Mouse (Mus musculus) MEL (cell line): Measurements from ENCODE around the gene Tmem50a.

Experiments used
- BHLHE40 ChIP-seq: IDR thresholded peaks from 2 replicates; pipeline ENCODE4 v1.6.1; 2012; ENCODE audit warnings: low read depth, mild to moderate bottlenecking, inconsistent platforms, low read length, improper control_type of control experiment, borderline replicate concordance
- CTCF ChIP-seq, 3 experiments: IDR thresholded peaks in 2 of 3; conservative IDR thresholded peaks in 1 of 3; 2 replicates each; pipeline ENCODE4 v1.5.1; 2011 to 2012; ENCODE audit warnings: low read length in 3 of 3, low read depth in 2 of 3, mild to moderate bottlenecking in 2 of 3, improper control_type of control experiment in 1 of 3, inconsistent platforms in 1 of 3, mixed read lengths in 1 of 3, moderate library complexity in 1 of 3; ENCODE audit not compliant: control insufficient read depth in 1 of 3, insufficient read depth in 1 of 3, poor library complexity in 1 of 3, severe bottlenecking in 1 of 3
- EP300 ChIP-seq, 2 experiments: IDR thresholded peaks; 2 replicates each; pipeline ENCODE4 v1.6.1; 2011; ENCODE audit warnings: improper control_type of control experiment in 2 of 2, low read length in 2 of 2, low read depth in 1 of 2, mild to moderate bottlenecking in 1 of 2
- ETS1 ChIP-seq: IDR thresholded peaks from 2 replicates; pipeline ENCODE4 v1.6.1; 2012; ENCODE audit warnings: low read depth, mild to moderate bottlenecking, inconsistent platforms, low read length, improper control_type of control experiment, moderate library complexity
- GATA1 ChIP-seq: IDR thresholded peaks from 2 replicates; pipeline ENCODE4 v1.6.1; 2011; ENCODE audit warnings: low read depth, low read length, improper control_type of control experiment
- MXI1 ChIP-seq: IDR thresholded peaks from 2 replicates; pipeline ENCODE4 v1.6.1; 2011; ENCODE audit warnings: mild to moderate bottlenecking, low read depth, low read length, improper control_type of control experiment
- POLR2A ChIP-seq, 2 experiments: IDR thresholded peaks; 2 replicates each; pipeline ENCODE4 v1.6.1; 2011 to 2012; ENCODE audit warnings: low read length in 2 of 2, mild to moderate bottlenecking in 2 of 2, control low read depth in 1 of 2, improper control_type of control experiment in 1 of 2, low read depth in 1 of 2, moderate library complexity in 1 of 2; ENCODE audit not compliant: control insufficient read depth in 1 of 2, insufficient read depth in 1 of 2, poor library complexity in 1 of 2
- POLR2AphosphoS2 ChIP-seq: IDR thresholded peaks from 2 replicates; pipeline ENCODE4 v1.6.1; 2011; ENCODE audit warnings: low read length, improper control_type of control experiment
- POLR2AphosphoS5 ChIP-seq: IDR thresholded peaks from 2 replicates; pipeline ENCODE4 v1.6.1; 2012; ENCODE audit warnings: low read depth, borderline replicate concordance, mild to moderate bottlenecking, inconsistent platforms, low read length, moderate library complexity, mixed read lengths
- SIN3A ChIP-seq: IDR thresholded peaks from 2 replicates; pipeline ENCODE4 v1.6.1; 2012; ENCODE audit warnings: low read length, improper control_type of control experiment, inconsistent platforms
- SMC3 ChIP-seq: IDR thresholded peaks from 2 replicates; pipeline ENCODE4 v1.6.1; 2011; ENCODE audit warnings: low read depth, low read length, improper control_type of control experiment
- TAL1 ChIP-seq: IDR thresholded peaks from 2 replicates; pipeline ENCODE4 v1.6.1; 2012; ENCODE audit warnings: mild to moderate bottlenecking, inconsistent platforms, low read length, moderate library complexity, mixed read lengths
- ZKSCAN1 ChIP-seq: IDR thresholded peaks from 2 replicates; pipeline ENCODE4 v1.6.1; 2012; ENCODE audit warnings: low read depth, mild to moderate bottlenecking, inconsistent platforms, low read length, improper control_type of control experiment, moderate library complexity

DNA sequence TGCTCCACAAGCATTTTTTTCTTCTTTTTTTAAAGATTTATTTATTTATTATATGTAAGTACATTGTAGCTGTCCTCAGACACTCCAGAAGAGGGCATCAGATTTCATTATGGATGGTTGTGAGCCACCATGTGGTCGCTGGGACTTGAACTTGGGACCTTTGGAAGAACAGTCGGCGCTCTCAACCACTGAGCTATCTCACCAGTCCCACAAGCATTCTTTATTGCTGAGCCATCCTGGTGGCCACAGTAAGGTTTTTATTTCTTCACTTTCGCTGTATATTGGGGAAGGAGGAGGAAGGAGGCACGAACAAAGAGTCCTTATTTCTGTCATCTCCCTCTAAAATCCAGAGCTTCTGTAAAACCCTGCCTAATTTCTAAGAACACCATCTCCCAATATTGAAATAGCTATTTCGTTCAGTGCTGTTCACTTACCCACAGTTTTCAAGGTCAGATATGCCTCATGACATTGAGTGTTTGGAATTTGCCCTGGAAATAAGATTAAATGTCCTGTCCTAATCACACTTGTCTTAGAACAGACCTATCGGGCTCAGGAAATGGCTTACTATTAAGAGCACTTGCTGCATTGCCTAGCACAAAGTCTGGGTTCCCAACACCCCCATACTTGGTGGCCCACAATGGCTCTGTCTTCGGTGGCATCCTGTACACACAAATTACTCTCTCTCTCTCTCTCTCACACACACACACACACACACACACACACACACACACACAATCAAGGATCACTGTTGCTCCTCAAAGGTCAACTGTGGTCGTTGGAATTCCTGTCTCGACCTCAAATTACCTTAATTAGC, 7.5 kb upstream of the Tmem50a start:
- TF ChIP-seq SIN3A = no peak
- TF ChIP-seq MXI1 = no peak
- TF ChIP-seq CTCF (IDR thresholded peaks at IDR 0.05 in 2 of 3, conservative IDR thresholded peaks at IDR 0.05 in 1 of 3; ENCODE audit: control insufficient read depth in 1 of 3, insufficient read depth in 1 of 3, low read depth in 2 of 3, low read length in 3 of 3, poor library complexity in 1 of 3, severe bottlenecking in 1 of 3) = no peak
- no peak for TF ChIP-seq POLR2AphosphoS2
- no peak for TF ChIP-seq BHLHE40
- TF ChIP-seq POLR2A (IDR thresholded peaks at IDR 0.05; ENCODE audit: control insufficient read depth in 1 of 2, insufficient read depth in 1 of 2, low read depth in 1 of 2, low read length in 2 of 2, poor library complexity in 1 of 2) = no peak
- TF ChIP-seq POLR2AphosphoS5 = no peak
- TF ChIP-seq EP300 (IDR thresholded peaks at IDR 0.05; ENCODE audit: low read depth in 1 of 2, low read length in 2 of 2) = no peak
- no peak for TF ChIP-seq SMC3
- TF ChIP-seq GATA1 = no peak
- TF ChIP-seq ZKSCAN1 = no peak
- no peak for TF ChIP-seq TAL1
- TF ChIP-seq ETS1 = no peak
